ENCODE assay signal across 12 mouse cellular contexts in the genomic region with DNA sequence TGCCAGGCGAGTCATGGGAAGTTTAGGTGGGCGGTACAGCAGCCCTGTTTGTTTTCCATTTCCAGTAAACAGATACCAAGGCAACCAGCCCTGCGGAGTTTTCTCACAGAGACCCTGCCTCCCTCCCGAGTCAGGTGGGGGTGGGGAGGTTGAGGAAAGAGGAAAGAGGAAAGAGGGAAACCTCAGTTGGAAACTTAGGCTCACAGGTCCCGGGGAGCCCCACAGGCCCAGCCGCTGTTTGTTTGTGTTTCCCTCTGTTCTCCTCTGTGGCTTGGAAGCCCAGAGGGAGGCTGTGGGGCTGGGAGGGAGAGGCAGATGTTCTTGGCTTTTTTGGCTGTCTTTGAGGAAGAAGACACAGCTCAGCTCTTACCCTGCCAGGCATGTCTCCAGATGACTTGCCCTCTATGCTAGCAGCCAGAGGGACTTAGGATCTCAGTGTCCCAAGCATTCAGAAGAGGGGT. TPM values are rescaled to one million over a fixed set of nuclear protein-coding genes. Genes with fewer than 3 reads are reported as not detected.
DNase-seq lines count a peak whose midpoint lies in the region; ATAC-seq and TF ChIP-seq lines count a peak whose summit lies in the region.
"Had no signal": no experiment of that assay in that cellular context is flagged by ENCODE, and none has a peak within 500 bp of the region (broad histone marks: within the 10 kb centered on the region; RNA-seq: fewer than 3 reads in every experiment).

No protein-coding gene starts in this region.

- H3K4me3 ChIP-seq in lung, postnatal 0 days (ENCODE audit: low read depth, low read length) = no peak overlapping the region
- H3K4me3 ChIP-seq: limb, embryonic 13.5 days; neural tube, embryonic 13.5 days had no signal

- no peak for TF ChIP-seq EP300 in lung, postnatal 0 days (IDR thresholded peaks at IDR 0.05)

- ATAC-seq in lung, postnatal 0 days = peak; percentile 4

- no peaks in the 10 kb centered on the region for H3K27me3 ChIP-seq in lung, postnatal 0 days (replicated peaks; ENCODE audit: insufficient read depth, low read length)
- H3K27me3 ChIP-seq: limb, embryonic 13.5 days; neural tube, embryonic 13.5 days had no signal

- H3K9ac ChIP-seq in lung, postnatal 0 days (replicated peaks; ENCODE audit: low read depth) = no peak overlapping the region
- H3K9ac ChIP-seq: limb, embryonic 13.5 days; neural tube, embryonic 13.5 days had no signal

- H3K36me3 ChIP-seq in lung, postnatal 0 days (ENCODE audit: insufficient read depth, low read length) = no peaks in the 10 kb centered on the region
- H3K36me3 ChIP-seq: limb, embryonic 13.5 days; neural tube, embryonic 13.5 days had no signal

- peak; percentile 20 for DNase-seq in layer of hippocampus, adult 11-12 months (ENCODE audit: low spot score)
- DNase-seq in layer of hippocampus, adult 18-20 months (ENCODE audit: low spot score in 2 of 2) = no peak
- peak; percentile 23 for DNase-seq in ZHBTc4 (ENCODE audit: low read depth, low spot score)
- peak; percentile 85 for DNase-seq in gastrocnemius, postnatal 25 days
- peak; percentile 63 for DNase-seq in lung, postnatal 0 days (ENCODE audit: low spot score)
- no peak for DNase-seq in adrenal gland, adult 18-20 months (ENCODE audit: low spot score in 2 of 2)
- no peak for DNase-seq in embryo, embryonic 10.5 days (ENCODE audit: low spot score)
- DNase-seq in cerebellum, adult 8-10 months = no peak
- DNase-seq: cerebellum, postnatal 14 days had no signal

- peak overlapping the region; percentile 70 for H3K27ac ChIP-seq in lung, postnatal 0 days (ENCODE audit: low read length)
- H3K27ac ChIP-seq: limb, embryonic 13.5 days; neural tube, embryonic 13.5 days had no signal

- H3K4me1 ChIP-seq in lung, postnatal 0 days (ENCODE audit: insufficient read depth, low read depth, low read length) = peaks cover 50% of the 10 kb centered on the region

- no peak overlapping the region for H3K4me2 ChIP-seq in lung, postnatal 0 days (replicated peaks; ENCODE audit: low read depth, low read length)
- H3K4me2 ChIP-seq: limb, embryonic 13.5 days; neural tube, embryonic 13.5 days had no signal

- TF ChIP-seq CTCF in lung, postnatal 0 days (IDR thresholded peaks at IDR 0.05) = no peak

- 20% methylated on average over 6 of the region's 6 CpGs for WGBS in lung, postnatal 0 days

- no peaks in the 10 kb centered on the region for H3K9me3 ChIP-seq in lung, postnatal 0 days (ENCODE audit: low read length)
- H3K9me3 ChIP-seq: limb, embryonic 13.5 days; neural tube, embryonic 13.5 days had no signal

RNA-seq across cellular contexts. Expression of a gene that starts 2.2 kb away (rescaled TPM):
- total RNA-seq in layer of hippocampus, adult 18-20 months (2021) = under 1 TPM; 0.40 to 0.94 TPM
- total RNA-seq in gastrocnemius, postnatal 25 days (2021) = 1 to 10 TPM; 1.3 to 4.9 TPM
- 0.88 and 1.1 TPM in 2 replicates for polyA plus RNA-seq in lung, postnatal 0 days (2015; fragmentation: Nextera tagmentation; extraction: Ambion mirVana)
- 10 to 100 TPM in 1 of 2 experiments, 1 to 10 TPM in 1; 3.3 to 17.1 TPM for total RNA-seq in adrenal gland, adult 18-20 months (2021)
- total RNA-seq: hematopoietic stem cell, adult 5-6 weeks had no signal

RNA-seq across cellular contexts. Expression of a gene that starts 28.3 kb away (rescaled TPM):
- 100 to 1,000 TPM; 316 to 355 TPM for total RNA-seq in layer of hippocampus, adult 18-20 months (2021)
- total RNA-seq in gastrocnemius, postnatal 25 days (2021) = 10 to 100 TPM; 13.5 to 23.4 TPM
- polyA plus RNA-seq in lung, postnatal 0 days (2015; fragmentation: Nextera tagmentation; extraction: Ambion mirVana) = 112 and 125 TPM in 2 replicates
- 10 to 100 TPM; 90.6 to 96.8 TPM for total RNA-seq in adrenal gland, adult 18-20 months (2021)

RNA-seq across cellular contexts. Expression of a gene that starts 41.8 kb away (rescaled TPM):
- total RNA-seq in layer of hippocampus, adult 18-20 months (2021) = 1 to 10 TPM; 5.9 to 6.0 TPM
- 1 to 10 TPM; 7.4 TPM for total RNA-seq in gastrocnemius, postnatal 25 days (2021)
- 13.4 and 16.4 TPM in 2 replicates for polyA plus RNA-seq in lung, postnatal 0 days (2015; fragmentation: Nextera tagmentation; extraction: Ambion mirVana)
- 10 to 100 TPM; 39.1 to 42.2 TPM for total RNA-seq in adrenal gland, adult 18-20 months (2021)

RNA-seq across cellular contexts. Expression of a gene that starts 48.0 kb away (rescaled TPM):
- total RNA-seq in layer of hippocampus, adult 18-20 months (2021) = 100 to 1,000 TPM; 228 to 230 TPM
- total RNA-seq in gastrocnemius, postnatal 25 days (2021) = not detected
- polyA plus RNA-seq in lung, postnatal 0 days (2015; fragmentation: Nextera tagmentation; extraction: Ambion mirVana) = 0.12 and 0.19 TPM in 2 replicates
- 10 to 100 TPM; 12.8 to 15.6 TPM for total RNA-seq in adrenal gland, adult 18-20 months (2021)

Comparison
In these comparisons a context has a peak if more than half of its experiments do, and no peak if none do; other contexts are left out.
1. DNase-seq: peak in layer of hippocampus, adult 11-12 months (single experiment), ZHBTc4 (single experiment), gastrocnemius, postnatal 25 days (single experiment) and lung, postnatal 0 days (single experiment); none in layer of hippocampus, adult 18-20 months (0 of 2), adrenal gland, adult 18-20 months (0 of 2), embryo, embryonic 10.5 days (single experiment) and cerebellum, adult 8-10 months (single experiment).
2. RNA of a gene that starts 41.8 kb away (total RNA-seq): 39.1 to 42.2 TPM in adrenal gland, adult 18-20 months; 7.4 TPM in gastrocnemius, postnatal 25 days and 5.9 to 6.0 TPM in layer of hippocampus, adult 18-20 months; every median in the first group is over 4 times any median in the second.